Mouse (Mus musculus) G1E (cell line): Measurements from ENCODE around the gene Rimbp3. TPM values are rescaled to one million over a fixed set of nuclear protein-coding genes. Genes with fewer than 3 reads are reported as not detected.
"Not testable (repeated sequence)": the region's sequence is repeated elsewhere in the genome, so short reads cannot be mapped to it uniquely, and the experiment has no call there.

Source experiments
- ATAC-seq: 2 replicates; pipeline ENCODE4 v1.8.0; 2016; ENCODE audit warnings: mild to moderate bottlenecking; ENCODE audit not compliant: insufficient number of reproducible peaks, poor library complexity, low FRiP score, severe bottlenecking; ENCODE audit errors: extremely low read depth
- DNase-seq: peaks from one replicate; pipeline ENCODE4 v3.0.0; 2012; ENCODE audit warnings: low spot score
- H3K27me3 ChIP-seq: 2 replicates; pipeline ENCODE4 v1.6.1; 2012; ENCODE audit warnings: mild to moderate bottlenecking, low read length, inconsistent platforms; ENCODE audit not compliant: insufficient read depth
- H3K36me3 ChIP-seq: replicated peaks from 2 replicates; pipeline ENCODE3; 2012; ENCODE audit warnings: mild to moderate bottlenecking, inconsistent platforms
- H3K4me1 ChIP-seq: 2 replicates; pipeline ENCODE4 v1.6.1; 2012; ENCODE audit warnings: low read depth, low read length, inconsistent platforms, mixed read lengths; ENCODE audit not compliant: insufficient read depth
- H3K4me3 ChIP-seq: 2 replicates; pipeline ENCODE4 v1.5.1; 2012; ENCODE audit warnings: low read depth, mild to moderate bottlenecking, inconsistent platforms, low read length, moderate library complexity, mixed read lengths
- H3K9me3 ChIP-seq: replicated peaks from 2 replicates; pipeline ENCODE4 v1.6.1; 2012; ENCODE audit warnings: inconsistent platforms
- CTCF ChIP-seq: IDR thresholded peaks from 2 replicates; pipeline ENCODE4 v1.5.1; 2012; ENCODE audit warnings: low read depth, low read length, inconsistent platforms, mixed read lengths
- GATA1 ChIP-seq: IDR thresholded peaks from 2 replicates; pipeline ENCODE4 v1.6.1; 2012; ENCODE audit warnings: borderline replicate concordance, low read length, inconsistent platforms, mixed read lengths
- GATA2 ChIP-seq: IDR thresholded peaks from 2 replicates; pipeline ENCODE4 v1.6.1; 2012; ENCODE audit warnings: low read depth, low read length, inconsistent platforms, borderline replicate concordance
- POLR2AphosphoS5 ChIP-seq: IDR thresholded peaks from 2 replicates; pipeline ENCODE4 v1.6.1; 2012; ENCODE audit warnings: low read depth, low read length, inconsistent platforms; ENCODE audit not compliant: insufficient replicate concordance
- TAL1 ChIP-seq: conservative IDR thresholded peaks from 2 replicates; pipeline ENCODE4 v1.6.1; 2012; ENCODE audit warnings: low read depth, low read length, inconsistent platforms, mixed read lengths
- polyA plus RNA-seq: library from polyadenylated mRNA; stranded (reverse); fragments of >175 nt; gene quantifications from 2 replicates; pipeline ENCODE4 v1.2.3, GENCODE M21; 2012
- total RNA-seq, 2 experiments: library from RNA; stranded (forward) in 1 of 2; stranded (reverse) in 1 of 2; fragments of 200-1000 nt in 1 of 2; fragments of >200 nt in 1 of 2; fragmentation: Nextera tagmentation in 1 of 2; gene quantifications; 2 replicates each; pipeline ENCODE4 v1.2.3; 2014 to 2017

Gene Rimbp3
- 5.6 TPM in 2 replicates for total RNA-seq (2014; fragmentation: Nextera tagmentation)
- total RNA-seq (2017) = 1.6 and 2.1 TPM in 2 replicates
- 1.5 and 1.7 TPM in 2 replicates for polyA plus RNA-seq

GRCm38 (mm10) chr16:17208389-17209361 is at the start of gene Rimbp3:
Rimbp3 (plus strand) TSS chr16:17208603.
- TF ChIP-seq GATA1 (no peak), CTCF (peak; percentile 82), TAL1 (no peak), POLR2AphosphoS5 (no peak)
- Histone ChIP-seq H3K9me3 (no peaks in the 10 kb centered on the region), H3K4me1 (peaks cover 69% of the 10 kb centered on the region), H3K36me3 (peaks cover 35% of the 10 kb centered on the region), H3K4me3 (peak within 1 kb of the TSS; percentile 91), H3K27me3 (no peaks in the 10 kb centered on the region; the same call in 1 of the 2 replicates)
- DNase-seq = peak; percentile 74
- peak; percentile 15; the same call in 1 of the 2 replicates for ATAC-seq

GRCm38 (mm10) chr16:17165478-17165877 is 42.9 kb upstream of the Rimbp3 start:
- peaks cover 86% of the 10 kb centered on the region for H3K36me3 ChIP-seq
- H3K4me1 ChIP-seq, ATAC-seq: not testable (repeated sequence)

DNA sequence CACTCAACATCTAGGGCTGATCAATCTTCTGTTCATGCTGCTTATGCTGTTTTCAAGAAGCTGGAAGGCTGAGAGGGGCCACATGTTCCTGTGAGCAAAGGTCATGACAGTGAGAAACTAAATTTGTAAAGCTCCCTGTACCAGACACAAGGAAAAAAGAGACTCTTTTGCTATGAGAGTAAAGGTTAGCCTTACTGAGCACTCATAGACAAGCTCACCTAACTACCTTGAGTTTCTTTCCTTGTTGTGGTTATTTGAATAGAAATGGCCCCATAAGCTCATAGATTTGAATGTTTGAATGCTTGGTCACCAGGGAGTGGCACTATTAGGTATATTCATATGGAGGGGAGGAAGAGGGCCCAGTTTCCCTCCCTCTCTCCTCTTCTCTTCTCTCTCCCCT is 41.2 kb upstream of the Rimbp3 start:
- DNase-seq (no peak), ATAC-seq (no peak)
- Histone ChIP-seq H3K36me3 (peaks cover 89% of the 10 kb centered on the region), H3K9me3 (no peaks in the 10 kb centered on the region), H3K4me3 (no peak overlapping the region), H3K27me3 (no peaks in the 10 kb centered on the region), H3K4me1 (peaks cover 3% of the 10 kb centered on the region; the same call in 1 of the 2 replicates)
- TF ChIP-seq POLR2AphosphoS5 (no peak), CTCF (no peak), TAL1 (no peak), GATA2 (no peak), GATA1 (no peak)

More at GRCm38 (mm10) chr16:17165478-17165877, 42.9 kb upstream of the Rimbp3 start:
- H3K9me3 ChIP-seq, DNase-seq, H3K27me3 ChIP-seq, H3K4me3 ChIP-seq: not testable (repeated sequence)

DNA sequence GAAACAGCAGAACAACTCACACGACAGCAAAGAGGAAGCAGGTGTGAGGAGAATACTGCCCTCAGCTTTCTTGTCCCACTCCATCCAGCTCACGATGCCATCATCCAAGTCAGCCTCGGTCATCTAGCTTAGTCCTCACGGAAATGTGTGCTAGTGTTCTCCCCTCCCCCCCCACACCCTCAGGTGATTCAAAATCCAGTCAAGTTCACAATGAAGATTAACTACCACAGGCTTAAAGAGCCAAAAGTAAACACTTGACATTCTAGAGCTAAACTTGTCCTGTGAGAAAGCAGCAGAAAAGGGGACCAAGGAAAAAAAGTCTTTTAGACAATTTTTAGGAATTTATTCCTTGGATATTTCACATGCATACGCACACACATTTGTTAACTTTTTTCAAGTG is 40.4 kb upstream of the Rimbp3 start:
- no peaks in the 10 kb centered on the region for H3K9me3 ChIP-seq
- ATAC-seq (no peak), DNase-seq (no peak)
- H3K4me1 ChIP-seq = peaks cover 3% of the 10 kb centered on the region; the same call in 1 of the 2 replicates
- H3K27me3 ChIP-seq = no peaks in the 10 kb centered on the region
- TF ChIP-seq CTCF (no peak), POLR2AphosphoS5 (no peak), GATA1 (no peak), TAL1 (no peak), GATA2 (no peak)
- H3K4me3 ChIP-seq = no peak overlapping the region
- peaks cover 89% of the 10 kb centered on the region for H3K36me3 ChIP-seq

DNA sequence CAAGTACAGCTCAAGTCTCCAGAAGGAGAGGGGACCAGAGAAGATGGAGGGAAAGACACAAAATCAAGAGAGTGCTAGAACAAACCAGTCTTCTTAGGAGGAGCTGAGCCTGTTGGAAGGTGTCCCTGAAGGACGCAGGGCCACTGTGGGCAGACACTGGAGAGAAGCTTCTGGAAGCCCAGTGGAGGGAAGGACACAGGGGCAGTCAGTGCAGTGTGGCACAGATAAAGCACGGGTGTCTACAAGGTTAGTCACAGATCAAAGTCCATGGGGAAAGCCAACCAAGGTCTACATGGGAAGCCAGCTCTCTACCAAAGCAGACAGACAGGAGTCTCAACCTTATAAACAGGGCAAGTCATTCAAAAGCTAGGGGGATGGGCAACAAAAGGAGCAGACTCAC is 32.6 kb upstream of the Rimbp3 start:
- DNase-seq (no peak), ATAC-seq (no peak)
- peaks cover 12% of the 10 kb centered on the region for H3K4me1 ChIP-seq

DNA sequence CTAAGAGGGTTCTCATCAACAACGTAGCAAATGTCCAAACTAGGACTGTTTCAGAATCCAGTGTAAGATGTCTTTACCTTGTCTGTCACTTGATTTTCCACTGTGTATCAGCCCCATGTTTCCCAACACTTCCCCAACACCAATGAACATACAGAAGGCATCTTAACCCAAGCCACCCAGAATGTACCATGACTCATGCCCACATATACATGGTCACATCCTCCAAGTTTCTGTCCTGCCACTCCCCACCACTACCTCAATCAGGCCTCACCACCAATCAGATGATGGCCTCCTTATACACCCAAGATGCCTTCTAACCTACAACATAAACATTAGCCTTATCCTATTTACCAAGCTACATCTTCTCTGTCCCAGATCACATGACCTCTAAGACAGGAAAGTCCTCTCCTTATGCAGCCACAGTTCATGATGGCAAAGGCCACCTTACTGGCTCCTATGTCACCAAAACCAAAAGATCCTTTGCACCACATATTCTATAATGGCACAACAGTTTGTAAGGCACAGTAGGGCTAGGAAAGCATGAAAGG is 30.7 kb upstream of the Rimbp3 start:
- no peak for ATAC-seq
- Histone ChIP-seq H3K4me1 (peaks cover 31% of the 10 kb centered on the region), H3K9me3 (no peaks in the 10 kb centered on the region), H3K27me3 (no peaks in the 10 kb centered on the region), H3K4me3 (no peak overlapping the region), H3K36me3 (peaks cover 76% of the 10 kb centered on the region)
- TF ChIP-seq GATA2 (no peak), TAL1 (no peak), POLR2AphosphoS5 (no peak), CTCF (no peak), GATA1 (no peak)
- DNase-seq = no peak

More for the DNA sequence above, 32.6 kb upstream of the Rimbp3 start:
- H3K9me3 ChIP-seq = no peaks in the 10 kb centered on the region
- peaks cover 84% of the 10 kb centered on the region for H3K36me3 ChIP-seq
- H3K27me3 ChIP-seq = no peaks in the 10 kb centered on the region
- H3K4me3 ChIP-seq = no peak overlapping the region
- no peak for TF ChIP-seq GATA1
- no peak for TF ChIP-seq POLR2AphosphoS5
- no peak for TF ChIP-seq GATA2
- no peak for TF ChIP-seq CTCF
- no peak for TF ChIP-seq TAL1

DNA sequence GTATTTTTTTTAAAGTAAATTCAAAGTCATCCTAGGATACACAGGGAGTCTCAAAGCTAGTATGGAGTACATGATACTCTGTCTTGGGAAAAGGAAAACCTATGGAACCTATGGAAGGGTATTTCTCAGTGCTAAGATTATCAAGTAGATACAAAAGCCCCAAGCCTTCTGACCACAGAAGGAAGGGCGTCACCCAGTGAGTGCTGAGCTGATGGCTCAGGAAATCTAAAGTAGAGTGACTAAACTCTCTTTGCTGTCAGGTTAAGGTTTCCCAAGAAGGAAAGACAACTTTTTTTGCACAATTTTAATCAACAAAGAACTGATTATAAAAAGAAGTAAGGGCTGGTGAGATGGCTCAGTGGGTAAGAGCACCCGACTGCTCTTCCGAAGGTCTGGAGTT is 28.7 kb upstream of the Rimbp3 start:
- Histone ChIP-seq H3K27me3 (no peaks in the 10 kb centered on the region), H3K36me3 (peaks cover 70% of the 10 kb centered on the region), H3K4me3 (no peak overlapping the region), H3K4me1 (peaks cover 39% of the 10 kb centered on the region), H3K9me3 (no peaks in the 10 kb centered on the region)
- ATAC-seq (no peak), DNase-seq (no peak)
- TF ChIP-seq GATA1 (no peak), POLR2AphosphoS5 (no peak), TAL1 (no peak), GATA2 (no peak)
